Mouse (Mus musculus) neural tube, embryonic 14.5 days (tissue): ENCODE measurements around the gene Nell1. TPM values are rescaled to one million over a fixed set of nuclear protein-coding genes. Genes with fewer than 3 reads are reported as not detected.
"Not testable (repeated sequence)": the region's sequence is repeated elsewhere in the genome, so short reads cannot be mapped to it uniquely, and the experiment has no call there.

Source experiments
- ATAC-seq: fragments of 200-750 bp; cut with Nextera tagmentation; 2 replicates; pipeline ENCODE4 v1.8.0; 2017; ENCODE audit warnings: low read depth, mild to moderate bottlenecking, moderate TSS enrichment, moderate library complexity
- H3K27ac ChIP-seq: fragments of 300-500 bp; sonication (generic); 2 replicates; pipeline ENCODE4 v1.5.1; 2014; ENCODE audit warnings: low read depth, mild to moderate bottlenecking, control low read depth, low read length, moderate library complexity, mixed read lengths
- H3K27me3 ChIP-seq: fragments of 300-500 bp; sonication (generic); 2 replicates; pipeline ENCODE4 v1.6.1; 2014; ENCODE audit warnings: low read length; ENCODE audit not compliant: control insufficient read depth, insufficient read depth
- H3K36me3 ChIP-seq: fragments of 300-500 bp; sonication (generic); 2 replicates; pipeline ENCODE4 v1.6.1; 2014; ENCODE audit warnings: low read length, mixed read lengths; ENCODE audit not compliant: control insufficient read depth, insufficient read depth
- H3K4me1 ChIP-seq: fragments of 300-500 bp; sonication (generic); 2 replicates; pipeline ENCODE4 v1.6.1; 2014; ENCODE audit warnings: low read length; ENCODE audit not compliant: control insufficient read depth, insufficient read depth
- H3K4me2 ChIP-seq: fragments of 300-500 bp; sonication (generic); 2 replicates; pipeline ENCODE4 v1.6.1; 2014; ENCODE audit warnings: mild to moderate bottlenecking, low read depth, low read length, control low read depth
- H3K4me3 ChIP-seq: fragments of 300-500 bp; sonication (generic); 2 replicates; pipeline ENCODE4 v1.5.1; 2014; ENCODE audit warnings: low read depth, low read length, control low read depth, mixed read lengths
- H3K9ac ChIP-seq: fragments of 300-500 bp; sonication (generic); replicated peaks from 2 replicates; pipeline ENCODE4 v1.6.1; 2014; ENCODE audit warnings: low read depth, mild to moderate bottlenecking, control low read depth, low read length, mixed read lengths
- H3K9me3 ChIP-seq: fragments of 300-500 bp; sonication (generic); 2 replicates; pipeline ENCODE4 v1.6.1; 2016; ENCODE audit warnings: low read length; ENCODE audit not compliant: control insufficient read depth
- WGBS: fragments of 180-500 bp; shearing (Covaris S2); extraction: QIAGEN DNeasy Blood & Tissue Kit; methylation state at CpG from one replicate; pipeline ENCODE4 v1.1.7; 2014; 5-methylcytosine and 5-hydroxymethylcytosine counted together
- polyA plus RNA-seq: library from polyadenylated mRNA; unstranded; fragments of >200 nt; fragmentation: Nextera tagmentation; extraction: Ambion mirVana; gene quantifications from 2 replicates; pipeline ENCODE4 v1.2.1, GENCODE M21; 2014

Gene Nell1
- 40.5 and 51.3 TPM in 2 replicates for polyA plus RNA-seq

GRCm38 (mm10) chr7:49974841-49975440 is at the start of gene Nell1:
Gene Nell1, plus strand, starts transcription at chr7:49974864.
- H3K4me1 ChIP-seq: peaks cover 10% of the 10 kb centered on the region; the same call in 1 of the 2 replicates
- H3K36me3 ChIP-seq: no peaks in the 10 kb centered on the region
- H3K4me3 ChIP-seq: peak within 1 kb of the TSS; percentile 48
- peak within 1 kb of the TSS; percentile 59 for H3K9ac ChIP-seq
- H3K27me3 ChIP-seq: peaks cover 23% of the 10 kb centered on the region
- peak within 1 kb of the TSS; percentile 10; the same call in 1 of the 2 replicates for H3K27ac ChIP-seq
- H3K4me2 ChIP-seq: peak within 1 kb of the TSS; percentile 96
- ATAC-seq: peak; percentile 77
- WGBS: 0% methylated on average over 49 of the region's 52 CpGs
- H3K9me3 ChIP-seq: no peaks in the 10 kb centered on the region

- H3K9ac ChIP-seq: no peak overlapping the region
- 58% methylated on average over 3 of the region's 3 CpGs for WGBS
- H3K27me3 ChIP-seq: no peaks in the 10 kb centered on the region
- no peak overlapping the region for H3K4me3 ChIP-seq
- ATAC-seq: no peak
- H3K9me3 ChIP-seq: no peaks in the 10 kb centered on the region
- no peak overlapping the region for H3K4me2 ChIP-seq
- no peaks in the 10 kb centered on the region for H3K4me1 ChIP-seq
- no peak overlapping the region for H3K27ac ChIP-seq
- no peaks in the 10 kb centered on the region for H3K36me3 ChIP-seq
Observed at GRCm38 (mm10) chr7:49928571-49928970, 46.1 kb upstream of the Nell1 start.

- WGBS: 68% methylated on average over 4 of the region's 4 CpGs
- no peak overlapping the region for H3K9ac ChIP-seq
Observed at GRCm38 (mm10) chr7:49929999-49930398, 44.7 kb upstream of the Nell1 start.

GRCm38 (mm10) chr7:49933386-49934115 is 41.1 kb upstream of the Nell1 start:
- not testable (repeated sequence) for H3K9ac ChIP-seq, H3K27me3 ChIP-seq, H3K36me3 ChIP-seq, H3K4me3 ChIP-seq, H3K9me3 ChIP-seq, H3K4me1 ChIP-seq, ATAC-seq, H3K27ac ChIP-seq, H3K4me2 ChIP-seq
- WGBS: 83% methylated on average over 14 of the region's 14 CpGs

More at GRCm38 (mm10) chr7:49929999-49930398, 44.7 kb upstream of the Nell1 start:
- H3K4me2 ChIP-seq: no peak overlapping the region
- no peak overlapping the region for H3K4me3 ChIP-seq
- H3K27ac ChIP-seq: no peak overlapping the region
- H3K9me3 ChIP-seq: no peaks in the 10 kb centered on the region
- H3K4me1 ChIP-seq: no peaks in the 10 kb centered on the region
- no peaks in the 10 kb centered on the region for H3K36me3 ChIP-seq
- ATAC-seq: no peak
- no peaks in the 10 kb centered on the region for H3K27me3 ChIP-seq

GRCm38 (mm10) chr7:49936821-49937220 is 37.8 kb upstream of the Nell1 start:
- Histone ChIP-seq H3K36me3 (peaks cover 5% of the 10 kb centered on the region; the same call in 1 of the 2 replicates), H3K27me3 (no peaks in the 10 kb centered on the region), H3K9me3 (no peaks in the 10 kb centered on the region), H3K4me3 (no peak overlapping the region), H3K4me2 (no peak overlapping the region), H3K4me1 (no peaks in the 10 kb centered on the region), H3K9ac (no peak overlapping the region), H3K27ac (no peak overlapping the region)
- WGBS: 91% methylated on average over 3 of the region's 3 CpGs
- no peak for ATAC-seq

- WGBS: 68% methylated on average over 3 of the region's 3 CpGs
- no peak overlapping the region for H3K4me2 ChIP-seq
- no peaks in the 10 kb centered on the region for H3K4me1 ChIP-seq
- H3K27ac ChIP-seq: no peak overlapping the region
- ATAC-seq: no peak; the same call in 1 of the 2 replicates
- peaks cover 5% of the 10 kb centered on the region; the same call in 1 of the 2 replicates for H3K36me3 ChIP-seq
- no peaks in the 10 kb centered on the region for H3K9me3 ChIP-seq
- no peak overlapping the region for H3K4me3 ChIP-seq
- no peaks in the 10 kb centered on the region for H3K27me3 ChIP-seq
- H3K9ac ChIP-seq: no peak overlapping the region
Observed at GRCm38 (mm10) chr7:49942023-49942422, 32.6 kb upstream of the Nell1 start.

GRCm38 (mm10) chr7:49942490-49942889 is 32.2 kb upstream of the Nell1 start:
- Histone ChIP-seq H3K27me3 (no peaks in the 10 kb centered on the region), H3K4me3 (no peak overlapping the region), H3K9me3 (no peaks in the 10 kb centered on the region), H3K4me2 (no peak overlapping the region), H3K27ac (no peak overlapping the region), H3K9ac (no peak overlapping the region), H3K36me3 (peaks cover 5% of the 10 kb centered on the region; the same call in 1 of the 2 replicates), H3K4me1 (no peaks in the 10 kb centered on the region)
- ATAC-seq: no peak
- WGBS: 62% methylated on average over 5 of the region's 5 CpGs

GRCm38 (mm10) chr7:49946691-49947090 is 28.0 kb upstream of the Nell1 start:
- no peaks in the 10 kb centered on the region for H3K4me1 ChIP-seq
- H3K36me3 ChIP-seq: no peaks in the 10 kb centered on the region
- H3K9ac ChIP-seq: no peak overlapping the region
- H3K27ac ChIP-seq: no peak overlapping the region
- H3K9me3 ChIP-seq: no peaks in the 10 kb centered on the region
- no peaks in the 10 kb centered on the region for H3K27me3 ChIP-seq
- ATAC-seq: no peak
- H3K4me3 ChIP-seq: no peak overlapping the region
- WGBS: 92% methylated on average over 9 of the region's 9 CpGs
- no peak overlapping the region for H3K4me2 ChIP-seq

GRCm38 (mm10) chr7:49953546-49954181 is 21.0 kb upstream of the Nell1 start:
- no peak overlapping the region for H3K4me3 ChIP-seq
- WGBS: 51% methylated on average over 4 of the region's 4 CpGs
- no peaks in the 10 kb centered on the region for H3K27me3 ChIP-seq
- H3K9ac ChIP-seq: no peak overlapping the region
- H3K9me3 ChIP-seq: no peaks in the 10 kb centered on the region
- H3K4me2 ChIP-seq: no peak overlapping the region
- H3K27ac ChIP-seq: no peak overlapping the region; the same call in 1 of the 2 replicates
- no peak for ATAC-seq
- no peaks in the 10 kb centered on the region; the same call in 1 of the 2 replicates for H3K36me3 ChIP-seq
- H3K4me1 ChIP-seq: 0 out of 2 replicates have a peak, but pooled peaks cover 3% of the 10 kb centered on the region
